Mouse (Mus musculus): ENCODE results near the gene Pdzd7. TPM values are rescaled to one million over a fixed set of nuclear protein-coding genes. Genes with fewer than 3 reads are reported as not detected.

Gene Pdzd7
- polyA plus RNA-seq, 1 experiment from 2014 or later, result 0.19 TPM

DNA sequence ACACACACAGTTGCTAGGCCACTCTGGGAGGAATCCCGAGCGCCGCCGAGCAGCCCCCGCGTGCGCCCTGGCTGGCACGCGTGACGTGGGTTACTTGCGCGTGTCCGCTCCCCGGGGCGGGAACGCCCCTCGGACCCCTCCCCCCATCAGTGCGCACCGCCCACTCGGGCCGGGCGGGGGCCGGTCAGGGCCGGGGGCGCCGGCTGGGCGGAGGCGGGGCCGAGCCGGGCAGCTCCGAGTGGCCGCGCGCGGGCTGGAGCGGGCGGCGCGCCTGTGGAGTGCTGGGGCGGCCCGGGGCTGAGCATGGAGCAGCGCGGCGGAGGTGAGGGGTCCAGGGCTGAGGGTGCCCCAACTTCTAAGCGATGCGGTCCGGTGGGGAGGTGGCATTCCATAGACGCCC, 27.6 kb downstream of the Pdzd7 start:
- H3K4me1 ChIP-seq (ENCODE audit: control insufficient read depth, insufficient read depth, low read length), result peaks cover 49% of the 10 kb centered on the region
- H3K36me3 ChIP-seq (ENCODE audit: control insufficient read depth, insufficient read depth, low read length), result peaks cover 3% of the 10 kb centered on the region
- H3K4me2 ChIP-seq, result peak overlapping the region; percentile 83
- no peaks in the 10 kb centered on the region for H3K27me3 ChIP-seq (ENCODE audit: control insufficient read depth, insufficient read depth, low read length)
- ATAC-seq (ENCODE audit: low FRiP score) (peak; percentile 81), DNase-seq (ENCODE audit: low spot score, missing footprints) (peak; percentile 96)
- H3K27ac ChIP-seq (ENCODE audit: low read depth, low read length), result peak overlapping the region; percentile 96
- H3K9me3 ChIP-seq (ENCODE audit: control insufficient read depth, low read length), result no peaks in the 10 kb centered on the region
- WGBS, result 0% methylated on average over 25 of the region's 48 CpGs
- peak overlapping the region; percentile 75 for H3K4me3 ChIP-seq (ENCODE audit: low read depth, low read length)
- peak overlapping the region; percentile 96 for H3K9ac ChIP-seq (ENCODE audit: low read length)

DNA sequence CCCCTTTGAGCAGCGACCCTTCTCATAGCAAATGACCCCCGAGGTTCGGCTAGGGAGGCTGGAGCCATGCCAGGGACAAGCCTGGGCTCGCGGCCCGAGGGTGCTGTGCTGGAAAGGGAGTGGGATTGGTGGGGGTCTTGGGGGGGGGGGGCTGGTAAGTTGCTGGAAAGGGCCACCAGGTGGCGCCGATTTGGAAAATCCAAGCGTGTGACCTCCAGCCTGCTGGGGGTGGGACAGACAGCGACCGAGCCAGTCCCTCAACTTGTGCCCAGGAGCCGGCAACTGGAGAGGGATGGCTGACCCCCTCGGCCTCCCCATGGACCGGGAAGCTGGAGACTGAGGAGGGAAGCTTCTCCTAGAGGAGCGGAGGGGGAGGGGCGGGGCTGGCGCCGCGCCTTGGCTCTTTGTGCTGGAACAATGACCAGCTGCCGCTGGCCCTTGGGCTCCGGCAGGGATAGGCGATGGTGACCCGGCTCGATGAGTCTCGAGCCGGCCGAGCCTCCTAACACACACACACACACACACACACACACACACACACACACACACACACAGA, 28.2 kb downstream of the Pdzd7 start:
- peak overlapping the region; percentile 75 for H3K4me3 ChIP-seq (ENCODE audit: low read depth, low read length)
- peak; percentile 76 for ATAC-seq (ENCODE audit: low FRiP score)
- peak; percentile 98 for DNase-seq (ENCODE audit: low spot score, missing footprints)
- no peaks in the 10 kb centered on the region for H3K27me3 ChIP-seq (ENCODE audit: control insufficient read depth, insufficient read depth, low read length)
- H3K4me2 ChIP-seq, result peak overlapping the region; percentile 83
- H3K4me1 ChIP-seq (ENCODE audit: control insufficient read depth, insufficient read depth, low read length), result peaks cover 49% of the 10 kb centered on the region
- H3K36me3 ChIP-seq (ENCODE audit: control insufficient read depth, insufficient read depth, low read length), result no peaks in the 10 kb centered on the region; the same call in none of the 2 replicates
- no peaks in the 10 kb centered on the region for H3K9me3 ChIP-seq (ENCODE audit: control insufficient read depth, low read length)
- H3K27ac ChIP-seq (ENCODE audit: low read depth, low read length), result peak overlapping the region; percentile 96
- under 1% methylated on average over 24 of the region's 27 CpGs for WGBS
- H3K9ac ChIP-seq (ENCODE audit: low read length), result peak overlapping the region; percentile 96

DNA sequence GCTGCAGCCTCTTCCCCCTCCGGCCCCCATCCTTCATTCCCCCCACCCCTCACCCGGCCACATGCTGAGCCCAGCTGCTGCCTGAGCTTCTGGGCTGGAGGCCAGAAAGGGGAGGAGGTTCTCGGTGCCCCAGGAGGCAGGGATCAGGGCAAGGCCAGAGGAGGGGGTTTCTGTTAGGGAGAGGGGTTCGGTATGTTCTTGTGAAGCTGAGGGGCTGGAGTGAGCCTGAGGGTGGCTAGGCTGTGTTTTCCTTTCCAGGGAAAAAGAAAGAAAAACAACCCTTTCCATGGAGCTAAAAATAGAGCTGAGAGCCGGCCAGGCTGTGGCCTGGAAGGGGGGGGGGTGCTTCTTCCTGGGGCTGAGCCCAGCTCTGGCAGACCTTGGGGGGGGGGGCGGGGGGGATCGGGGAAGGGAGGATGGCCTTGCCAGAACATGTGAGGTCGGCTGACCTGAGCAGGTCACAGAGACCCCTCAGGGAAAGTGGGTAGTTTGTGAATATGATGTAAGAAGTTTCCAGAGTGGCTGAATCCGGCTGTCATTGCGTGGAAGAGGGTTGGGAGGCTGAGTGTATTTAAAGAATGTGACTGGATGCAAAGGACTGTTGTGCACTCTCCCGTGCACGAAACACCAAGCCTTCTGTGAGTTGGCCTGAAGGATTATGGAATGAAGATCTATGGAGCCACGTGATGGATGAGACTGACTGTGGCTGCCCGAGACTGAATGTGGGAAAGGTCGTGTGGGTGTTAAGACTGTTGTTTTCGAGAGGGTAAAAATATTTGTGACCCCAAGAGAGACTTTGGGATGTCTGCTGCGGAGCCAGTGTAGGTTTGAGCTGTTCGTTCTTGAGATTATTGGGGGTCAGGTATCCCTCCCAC, 28.9 kb downstream of the Pdzd7 start:
- DNase-seq (ENCODE audit: low spot score, missing footprints) (no peak), ATAC-seq (ENCODE audit: low FRiP score) (peak; percentile 20; the same call in 1 of the 2 replicates)
- Histone ChIP-seq H3K9me3 (ENCODE audit: control insufficient read depth, low read length) (no peaks in the 10 kb centered on the region), H3K9ac (ENCODE audit: low read length) (peak overlapping the region; percentile 96), H3K4me3 (ENCODE audit: low read depth, low read length) (peak overlapping the region; percentile 75), H3K27ac (ENCODE audit: low read depth, low read length) (peak overlapping the region; percentile 96), H3K36me3 (ENCODE audit: control insufficient read depth, insufficient read depth, low read length) (no peaks in the 10 kb centered on the region; the same call in 1 of the 2 replicates), H3K4me1 (ENCODE audit: control insufficient read depth, insufficient read depth, low read length) (peaks cover 47% of the 10 kb centered on the region), H3K4me2 (peak overlapping the region; percentile 83), H3K27me3 (ENCODE audit: control insufficient read depth, insufficient read depth, low read length) (no peaks in the 10 kb centered on the region)
- 3% methylated on average over 17 of the region's 18 CpGs for WGBS

DNA sequence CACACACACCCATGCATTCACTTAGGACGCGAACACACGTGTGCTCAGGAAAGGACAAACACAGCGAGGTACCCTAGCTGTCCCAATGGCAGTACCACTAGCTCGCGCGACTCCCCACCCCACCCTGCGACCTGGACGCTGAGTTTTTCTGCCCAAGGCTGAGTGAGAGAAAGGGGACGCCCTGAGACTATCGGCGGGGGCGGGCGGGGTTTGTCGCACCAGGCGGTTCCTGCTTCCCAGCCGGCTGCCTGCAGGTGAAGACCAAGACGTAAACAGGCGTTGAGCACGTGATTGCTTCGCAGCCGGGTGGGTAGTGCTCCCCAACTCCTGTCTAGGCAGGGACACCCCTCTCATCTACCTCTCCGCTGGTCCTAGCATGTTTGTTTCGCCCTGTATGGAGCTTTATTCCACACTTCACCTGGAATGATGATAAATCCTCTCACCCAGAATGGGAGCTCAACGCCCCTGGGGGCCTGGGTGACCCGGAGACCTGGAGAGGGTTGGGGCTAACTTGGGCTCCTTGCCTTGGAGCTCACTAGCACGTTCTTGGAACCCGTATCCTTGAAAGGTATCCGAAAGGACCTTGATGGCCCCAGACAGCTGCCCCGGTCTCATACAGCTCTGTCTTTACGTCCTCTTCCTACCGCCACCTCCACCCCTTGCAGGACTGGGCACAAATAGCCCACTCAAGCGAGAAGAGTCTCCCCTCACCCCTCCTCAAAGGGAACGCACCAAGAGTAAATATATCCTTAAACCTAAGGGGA, 29.8 kb downstream of the Pdzd7 start:
- peak overlapping the region; percentile 83 for H3K4me2 ChIP-seq
- H3K4me3 ChIP-seq (ENCODE audit: low read depth, low read length), result peak overlapping the region; percentile 75
- no peaks in the 10 kb centered on the region; the same call in 1 of the 2 replicates for H3K36me3 ChIP-seq (ENCODE audit: control insufficient read depth, insufficient read depth, low read length)
- H3K27me3 ChIP-seq (ENCODE audit: control insufficient read depth, insufficient read depth, low read length), result no peaks in the 10 kb centered on the region
- peak overlapping the region; percentile 96 for H3K27ac ChIP-seq (ENCODE audit: low read depth, low read length)
- under 1% methylated on average over 34 of the region's 34 CpGs for WGBS
- peak; percentile 95 for DNase-seq (ENCODE audit: low spot score, missing footprints)
- H3K9ac ChIP-seq (ENCODE audit: low read length), result peak overlapping the region; percentile 96
- ATAC-seq (ENCODE audit: low FRiP score), result no peak
- no peaks in the 10 kb centered on the region for H3K9me3 ChIP-seq (ENCODE audit: control insufficient read depth, low read length)
- peaks cover 39% of the 10 kb centered on the region for H3K4me1 ChIP-seq (ENCODE audit: control insufficient read depth, insufficient read depth, low read length)

- ATAC-seq (ENCODE audit: low FRiP score), result no peak
Observed at GRCm38 (mm10) chr19:45014981-45015402, 30.5 kb downstream of the Pdzd7 start.

GRCm38 (mm10) chr19:45014335-45014971, 31.1 kb downstream of the Pdzd7 start, which contains the start of gene Lzts2:
Gene Lzts2, plus strand, starts transcription at chr19:45014414.
- ATAC-seq (ENCODE audit: low FRiP score), result no peak
- H3K36me3 ChIP-seq (ENCODE audit: control insufficient read depth, insufficient read depth, low read length), result peaks cover 7% of the 10 kb centered on the region
- 12% methylated on average over 9 of the region's 10 CpGs for WGBS
- H3K27me3 ChIP-seq (ENCODE audit: control insufficient read depth, insufficient read depth, low read length), result no peaks in the 10 kb centered on the region
- peak within 1 kb of the TSS; percentile 96 for H3K9ac ChIP-seq (ENCODE audit: low read length)
- peak; percentile 87 for DNase-seq (ENCODE audit: low spot score, missing footprints)
- H3K27ac ChIP-seq (ENCODE audit: low read depth, low read length), result peak within 1 kb of the TSS; percentile 20; the same call in 1 of the 2 replicates
- H3K4me3 ChIP-seq (ENCODE audit: low read depth, low read length), result peak within 1 kb of the TSS; percentile 75
- H3K9me3 ChIP-seq (ENCODE audit: control insufficient read depth, low read length), result no peaks in the 10 kb centered on the region
- H3K4me1 ChIP-seq (ENCODE audit: control insufficient read depth, insufficient read depth, low read length), result peaks cover 31% of the 10 kb centered on the region
- H3K4me2 ChIP-seq, result peak within 1 kb of the TSS; percentile 83

More at GRCm38 (mm10) chr19:45014981-45015402, 30.5 kb downstream of the Pdzd7 start:
- Histone ChIP-seq H3K27ac (ENCODE audit: low read depth, low read length) (peak overlapping the region; percentile 20; the same call in 1 of the 2 replicates), H3K9ac (ENCODE audit: low read length) (peak overlapping the region; percentile 96), H3K4me2 (peak overlapping the region; percentile 83), H3K4me3 (ENCODE audit: low read depth, low read length) (peak overlapping the region; percentile 75), H3K27me3 (ENCODE audit: control insufficient read depth, insufficient read depth, low read length) (no peaks in the 10 kb centered on the region), H3K36me3 (ENCODE audit: control insufficient read depth, insufficient read depth, low read length) (peaks cover 6% of the 10 kb centered on the region), H3K9me3 (ENCODE audit: control insufficient read depth, low read length) (no peaks in the 10 kb centered on the region), H3K4me1 (ENCODE audit: control insufficient read depth, insufficient read depth, low read length) (peaks cover 33% of the 10 kb centered on the region)
- peak; percentile 94 for DNase-seq (ENCODE audit: low spot score, missing footprints)
- under 1% methylated on average over 22 of the region's 25 CpGs for WGBS

DNA sequence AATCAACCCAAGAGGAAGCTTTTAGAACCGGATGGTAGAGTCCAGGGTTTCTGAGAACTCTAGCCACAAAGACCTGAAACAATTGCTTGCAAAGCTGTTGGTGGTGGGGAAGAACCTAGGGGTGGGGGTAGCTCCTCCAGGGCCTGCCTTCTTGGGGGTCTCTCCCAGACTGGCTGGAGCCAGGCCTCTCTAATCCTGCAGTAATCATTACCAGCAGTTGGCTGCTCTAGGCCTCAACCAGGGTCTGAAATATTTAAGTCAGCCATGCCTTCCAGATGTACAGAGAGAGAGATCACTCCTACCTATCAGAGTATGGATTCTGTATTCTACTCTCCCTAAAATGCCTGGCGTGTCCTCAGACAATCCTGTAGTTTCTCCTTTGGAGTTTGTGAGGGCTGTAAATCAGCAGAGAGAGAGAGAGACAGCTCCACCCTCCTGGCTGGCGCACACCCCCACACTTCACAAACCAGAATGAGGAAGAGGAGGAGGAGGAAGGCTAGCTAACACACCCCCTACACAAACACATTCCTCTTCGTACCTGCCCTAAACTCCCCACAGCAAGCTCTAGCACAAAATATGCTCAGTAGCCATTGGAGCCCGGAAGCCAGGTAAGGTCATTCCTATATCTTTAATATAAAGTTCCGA, 31.8 kb downstream of the Pdzd7 start:
- Histone ChIP-seq H3K9ac (ENCODE audit: low read length) (no peak overlapping the region), H3K4me3 (ENCODE audit: low read depth, low read length) (no peak overlapping the region), H3K36me3 (ENCODE audit: control insufficient read depth, insufficient read depth, low read length) (peaks cover 7% of the 10 kb centered on the region), H3K27me3 (ENCODE audit: control insufficient read depth, insufficient read depth, low read length) (no peaks in the 10 kb centered on the region), H3K9me3 (ENCODE audit: control insufficient read depth, low read length) (no peaks in the 10 kb centered on the region), H3K4me1 (ENCODE audit: control insufficient read depth, insufficient read depth, low read length) (peaks cover 24% of the 10 kb centered on the region), H3K27ac (ENCODE audit: low read depth, low read length) (no peak overlapping the region), H3K4me2 (no peak overlapping the region)
- ATAC-seq (ENCODE audit: low FRiP score), result no peak
- peak; percentile 84 for DNase-seq (ENCODE audit: low spot score, missing footprints)
- WGBS, result 69% methylated on average over 6 of the region's 6 CpGs

DNA sequence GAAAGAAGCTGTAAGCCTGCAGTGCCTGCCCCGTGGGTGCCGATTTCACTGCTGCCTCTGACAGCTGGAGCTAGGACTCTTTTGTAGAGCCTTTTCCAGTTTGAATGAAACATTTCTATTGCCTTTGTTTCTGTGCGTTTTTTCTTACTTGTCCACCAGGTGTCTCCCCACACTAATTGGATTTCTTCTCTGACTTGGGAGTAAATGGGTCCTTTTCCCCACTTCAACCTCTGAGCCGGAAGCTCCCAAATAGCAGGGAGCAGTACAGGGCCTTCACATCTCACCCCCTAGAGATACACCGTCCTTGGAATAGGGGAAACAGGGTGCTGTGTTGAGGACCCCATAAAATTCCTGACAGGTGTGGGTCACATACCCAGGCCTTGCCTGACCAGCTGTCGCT, 32.9 kb downstream of the Pdzd7 start:
- H3K9me3 ChIP-seq (ENCODE audit: control insufficient read depth, low read length), result no peaks in the 10 kb centered on the region
- H3K4me2 ChIP-seq, result no peak overlapping the region
- DNase-seq (ENCODE audit: low spot score, missing footprints) (no peak), ATAC-seq (ENCODE audit: low FRiP score) (no peak)
- 39% methylated on average over 6 of the region's 6 CpGs for WGBS
- H3K36me3 ChIP-seq (ENCODE audit: control insufficient read depth, insufficient read depth, low read length), result peaks cover 7% of the 10 kb centered on the region
- peak overlapping the region; percentile 48; the same call in 1 of the 2 replicates for H3K27ac ChIP-seq (ENCODE audit: low read depth, low read length)
- no peak overlapping the region for H3K4me3 ChIP-seq (ENCODE audit: low read depth, low read length)
- peaks cover 24% of the 10 kb centered on the region for H3K4me1 ChIP-seq (ENCODE audit: control insufficient read depth, insufficient read depth, low read length)
- H3K9ac ChIP-seq (ENCODE audit: low read length), result no peak overlapping the region
- H3K27me3 ChIP-seq (ENCODE audit: control insufficient read depth, insufficient read depth, low read length), result no peaks in the 10 kb centered on the region
